Mouse (Mus musculus): ENCODE measurements around the gene Rin3. TPM values are rescaled to one million over a fixed set of nuclear protein-coding genes. Genes with fewer than 3 reads are reported as not detected.

The Rin3 gene
- polyA plus RNA-seq, 1 experiment from 2014 or later: 30.3 TPM

DNA sequence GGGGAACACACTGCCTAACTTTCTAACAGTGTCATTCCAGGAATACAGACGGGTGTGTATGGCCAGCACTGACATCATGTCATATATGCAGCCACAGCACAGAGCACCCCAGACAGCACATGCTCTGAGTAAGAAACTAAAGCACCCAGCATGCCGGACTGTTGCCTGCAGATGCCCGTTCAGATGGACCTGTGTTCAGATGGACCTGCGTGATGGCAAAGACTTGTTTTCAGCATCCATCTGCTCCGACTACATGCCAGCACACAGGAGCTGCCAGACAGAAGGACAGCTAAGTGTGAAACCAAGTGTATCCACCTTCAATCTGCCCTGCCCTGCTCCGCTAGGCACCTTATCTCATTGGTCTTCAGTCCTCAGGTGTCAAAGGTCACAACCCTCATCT, 131.8 kb downstream of the Rin3 start:
- Histone ChIP-seq H3K4me3 (ENCODE audit: inconsistent target) (no peak overlapping the region), H3K79me2 (ENCODE audit: inconsistent target) (peaks cover 72% of the 10 kb centered on the region), H3K27ac (no peak overlapping the region), H3K36me3 (ENCODE audit: inconsistent target) (peaks cover 60% of the 10 kb centered on the region)
- 95% methylated on average over 6 of the region's 6 CpGs for WGBS (ENCODE audit: missing documents)

DNA sequence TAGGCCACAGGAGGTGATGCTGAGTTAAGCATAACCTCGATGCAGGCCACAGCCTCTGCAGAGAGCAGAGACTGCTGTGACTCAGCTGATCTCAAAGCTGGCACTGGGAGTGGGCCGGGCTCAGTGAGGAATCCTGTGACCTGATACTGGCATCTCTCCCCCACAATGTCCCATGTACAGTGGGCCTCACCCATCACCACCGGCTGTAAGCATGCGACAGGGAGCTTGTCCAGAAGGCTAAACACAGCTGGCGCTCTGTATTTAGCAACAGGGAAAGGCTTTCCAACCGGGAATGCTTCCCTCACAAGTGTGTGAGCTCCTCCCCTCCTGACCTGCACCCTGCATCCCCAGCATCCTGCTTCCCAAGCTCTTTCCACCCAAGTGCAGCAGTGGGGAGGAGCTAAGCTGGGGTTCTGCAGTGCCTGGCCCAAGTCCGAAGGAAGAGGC, 133.6 kb downstream of the Rin3 start:
- H3K79me2 ChIP-seq (ENCODE audit: inconsistent target): peaks cover 89% of the 10 kb centered on the region
- H3K4me3 ChIP-seq (ENCODE audit: inconsistent target): no peak overlapping the region
- H3K27ac ChIP-seq: peak overlapping the region; percentile 96
- peaks cover 75% of the 10 kb centered on the region for H3K36me3 ChIP-seq (ENCODE audit: inconsistent target)
- WGBS (ENCODE audit: missing documents): 72% methylated on average over 7 of the region's 7 CpGs

DNA sequence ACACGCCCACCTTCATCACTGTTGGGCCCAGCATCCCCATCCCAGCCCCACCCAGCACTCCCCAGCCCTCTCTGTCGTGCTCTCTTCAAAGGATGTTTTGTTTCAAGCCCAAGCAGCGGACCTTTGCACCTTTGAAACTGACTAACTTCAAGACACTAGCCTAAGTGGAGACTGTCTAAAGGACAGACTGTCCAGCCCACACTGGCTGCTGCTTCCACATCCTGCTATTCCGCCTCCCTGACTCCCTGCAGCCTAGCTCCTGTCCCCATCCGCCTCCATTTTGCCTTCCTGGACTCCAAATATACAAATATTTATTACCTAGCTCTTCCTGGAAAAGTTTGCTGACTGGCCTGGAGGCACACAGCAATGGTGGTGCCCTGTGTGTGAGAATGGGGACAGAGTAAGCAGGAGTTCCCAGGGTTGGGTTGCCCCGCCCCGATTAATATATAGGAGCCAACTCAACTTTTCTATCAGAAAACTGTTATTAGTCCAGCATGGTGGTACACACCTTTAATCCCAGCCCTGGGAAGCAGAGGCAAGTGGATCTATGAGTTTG, 134.2 kb downstream of the Rin3 start:
- WGBS (ENCODE audit: missing documents): 98% methylated on average over 7 of the region's 7 CpGs
- peaks cover 81% of the 10 kb centered on the region for H3K36me3 ChIP-seq (ENCODE audit: inconsistent target)
- peak overlapping the region; percentile 96 for H3K27ac ChIP-seq

DNA sequence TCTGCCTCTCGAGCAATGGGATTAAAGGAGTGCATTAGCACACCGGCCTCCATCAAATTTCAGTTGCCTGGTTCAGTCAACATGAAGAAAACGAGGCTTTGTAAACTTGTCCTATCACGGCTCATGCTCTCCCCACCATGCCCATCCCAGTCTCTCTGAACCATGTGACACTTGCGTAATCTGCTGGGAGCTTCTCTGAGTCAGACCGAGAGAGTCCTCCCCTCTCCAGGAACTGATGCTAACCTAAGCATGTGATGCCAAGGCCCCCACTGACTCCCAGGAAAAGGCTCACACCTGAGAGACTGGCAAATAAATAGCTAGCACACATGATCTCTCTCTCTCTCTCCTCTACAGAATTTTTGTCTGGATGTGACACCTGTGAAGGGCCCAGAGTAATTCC, 134.9 kb downstream of the Rin3 start:
- 47% methylated on average over 6 of the region's 6 CpGs for WGBS (ENCODE audit: missing documents)
- Histone ChIP-seq H3K79me2 (ENCODE audit: inconsistent target) (peaks cover 100% of the 10 kb centered on the region), H3K27ac (peak overlapping the region; percentile 96), H3K36me3 (ENCODE audit: inconsistent target) (peaks cover 86% of the 10 kb centered on the region), H3K4me3 (ENCODE audit: inconsistent target) (no peak overlapping the region)

More for the DNA sequence above, 134.2 kb downstream of the Rin3 start:
- Histone ChIP-seq H3K79me2 (ENCODE audit: inconsistent target) (peaks cover 95% of the 10 kb centered on the region), H3K4me3 (ENCODE audit: inconsistent target) (no peak overlapping the region)

DNA sequence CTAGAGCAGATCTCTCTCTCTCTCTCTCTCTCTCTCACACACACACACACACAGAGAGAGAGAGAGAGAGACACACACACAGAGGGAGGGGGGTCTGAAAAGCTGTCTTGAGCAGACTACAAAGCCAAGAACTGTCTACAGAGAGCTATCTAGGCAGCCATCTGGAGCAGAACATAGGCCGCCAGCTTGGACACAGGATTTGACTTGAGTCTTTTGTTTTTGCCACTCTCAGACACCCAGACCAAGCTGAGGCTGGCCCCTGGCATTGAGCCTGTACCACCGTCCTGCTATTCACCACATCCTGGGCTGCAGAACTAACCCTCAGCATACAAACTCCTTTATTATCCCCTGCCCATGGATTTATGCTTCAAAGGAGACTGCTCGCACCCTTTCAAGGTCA, 136.7 kb downstream of the Rin3 start:
- Histone ChIP-seq H3K4me3 (ENCODE audit: inconsistent target) (no peak overlapping the region), H3K27ac (peak overlapping the region; percentile 96), H3K36me3 (ENCODE audit: inconsistent target) (peaks cover 86% of the 10 kb centered on the region), H3K79me2 (ENCODE audit: inconsistent target) (peaks cover 100% of the 10 kb centered on the region)
- WGBS (ENCODE audit: missing documents): 76% methylated on average over 3 of the region's 3 CpGs

DNA sequence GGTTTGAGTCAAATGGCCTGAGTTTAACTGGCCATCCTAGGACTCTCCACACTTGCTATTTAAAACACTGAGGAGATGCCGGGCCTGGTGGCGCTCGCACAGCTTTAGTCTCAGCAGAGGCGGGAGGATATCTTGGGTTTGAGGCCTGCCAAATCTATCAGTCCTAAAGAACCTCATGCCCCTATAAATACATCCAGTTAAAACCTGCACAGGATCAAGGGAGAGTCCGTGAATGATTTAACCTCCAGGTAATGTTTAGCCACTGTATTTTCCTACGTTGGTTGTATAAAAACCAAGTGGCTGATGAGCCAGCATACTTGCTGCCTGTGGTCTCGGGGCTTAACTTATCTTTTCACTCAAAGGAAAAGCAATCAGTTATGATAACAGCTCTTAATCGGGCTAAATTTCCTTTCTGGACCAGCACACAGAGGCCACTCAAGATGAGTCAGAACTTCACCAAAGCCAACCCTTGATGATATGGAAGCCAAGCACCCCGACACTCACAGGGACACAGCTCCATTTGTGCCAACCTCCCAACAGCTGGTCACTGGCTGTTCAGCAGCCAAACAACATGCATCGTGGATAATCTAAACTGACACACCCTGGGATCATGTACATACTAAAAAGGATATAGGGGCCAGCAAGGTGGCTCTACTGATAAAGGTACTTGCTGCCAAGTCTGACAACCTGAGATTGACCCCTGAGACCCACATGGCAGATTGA, 137.5 kb downstream of the Rin3 start:
- H3K27ac ChIP-seq: peak overlapping the region; percentile 96
- H3K36me3 ChIP-seq (ENCODE audit: inconsistent target): peaks cover 84% of the 10 kb centered on the region
- H3K79me2 ChIP-seq (ENCODE audit: inconsistent target): peaks cover 100% of the 10 kb centered on the region
- no peak overlapping the region for H3K4me3 ChIP-seq (ENCODE audit: inconsistent target)
- WGBS (ENCODE audit: missing documents): 78% methylated on average over 10 of the region's 10 CpGs

DNA sequence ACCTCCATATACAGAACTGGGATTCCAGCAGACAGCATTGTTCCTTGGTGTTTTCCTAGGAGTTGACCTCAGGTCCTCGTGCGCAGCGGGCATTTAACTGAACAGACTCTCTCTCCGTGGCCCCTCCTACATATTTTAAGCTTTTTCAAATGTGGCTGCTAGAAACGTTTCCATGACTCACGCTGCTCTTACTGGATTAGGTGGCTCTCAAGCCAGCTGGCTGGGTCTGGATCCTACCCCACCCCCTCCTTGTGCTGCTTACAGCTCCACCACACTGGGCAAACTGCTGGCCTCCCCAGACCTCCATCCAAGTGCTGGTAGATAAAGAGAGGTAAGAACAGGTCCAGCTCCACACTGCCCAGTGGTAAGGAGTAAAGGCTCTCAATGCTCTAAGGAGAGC, 139.2 kb downstream of the Rin3 start:
- Histone ChIP-seq H3K4me3 (ENCODE audit: inconsistent target) (no peak overlapping the region), H3K79me2 (ENCODE audit: inconsistent target) (peaks cover 95% of the 10 kb centered on the region), H3K27ac (0 out of 2 replicates have a peak overlapping the region, but pooled peaks have one; percentile 5), H3K36me3 (ENCODE audit: inconsistent target) (peaks cover 76% of the 10 kb centered on the region)
- 76% methylated on average over 6 of the region's 6 CpGs for WGBS (ENCODE audit: missing documents)

DNA sequence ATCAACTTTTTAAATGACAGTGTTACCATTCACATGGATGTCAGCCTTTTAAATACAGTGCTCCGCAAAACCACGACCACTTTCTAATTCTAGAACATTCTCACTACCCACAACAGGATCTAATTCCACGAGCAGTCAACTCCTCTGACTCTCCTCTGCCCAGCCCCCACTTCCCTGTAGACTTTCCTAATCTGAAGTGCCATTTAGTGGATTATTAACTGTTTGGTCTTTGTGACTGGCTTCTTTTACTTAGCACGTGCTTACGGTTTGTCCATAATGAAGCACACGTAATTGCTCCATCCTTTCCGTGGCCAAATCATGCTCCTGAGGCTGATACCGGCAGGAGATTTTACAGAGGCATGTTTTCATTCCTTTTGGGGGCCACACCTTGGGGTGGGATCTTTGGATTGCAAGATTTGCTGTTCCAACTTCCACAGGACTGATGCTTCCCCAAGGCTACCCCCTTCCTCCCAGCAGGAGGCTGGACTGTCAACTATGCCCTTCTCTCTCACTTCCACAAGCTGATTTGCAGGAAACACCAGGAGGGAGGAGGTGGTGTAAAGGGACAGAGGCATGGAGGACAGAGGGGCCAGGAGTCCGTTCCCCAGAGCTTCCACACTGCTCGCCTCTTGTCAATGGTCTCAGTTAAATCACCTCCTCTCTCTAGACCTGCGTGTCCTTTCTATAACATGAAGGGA, 139.9 kb downstream of the Rin3 start:
- H3K4me3 ChIP-seq (ENCODE audit: inconsistent target): no peak overlapping the region
- 0 out of 2 replicates have a peak overlapping the region, but pooled peaks have one; percentile 5 for H3K27ac ChIP-seq
- WGBS (ENCODE audit: missing documents): 76% methylated on average over 10 of the region's 11 CpGs
- H3K36me3 ChIP-seq (ENCODE audit: inconsistent target): peaks cover 69% of the 10 kb centered on the region
- H3K79me2 ChIP-seq (ENCODE audit: inconsistent target): peaks cover 88% of the 10 kb centered on the region

DNA sequence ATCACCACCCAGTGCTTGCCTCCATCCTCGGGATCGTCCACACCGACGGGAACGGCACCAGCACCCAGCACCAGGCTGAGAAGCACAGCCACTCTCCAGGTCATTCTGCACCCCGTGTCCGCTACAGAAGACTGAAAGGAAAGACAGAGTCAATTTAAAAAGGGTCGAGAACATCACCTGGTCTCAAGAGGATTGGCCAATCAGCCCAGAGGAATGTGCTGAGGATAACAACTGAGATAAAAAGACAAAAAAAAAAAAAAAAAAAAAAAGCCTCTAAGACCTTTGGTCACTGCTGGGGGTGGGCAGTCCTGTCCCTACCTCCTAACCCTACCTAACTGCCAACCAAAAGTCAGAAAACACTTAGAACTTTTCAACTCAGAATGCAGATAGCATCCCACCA, 140.8 kb downstream of the Rin3 start:
- Histone ChIP-seq H3K36me3 (ENCODE audit: inconsistent target) (peaks cover 62% of the 10 kb centered on the region), H3K79me2 (ENCODE audit: inconsistent target) (peaks cover 84% of the 10 kb centered on the region), H3K4me3 (ENCODE audit: inconsistent target) (no peak overlapping the region), H3K27ac (no peak overlapping the region)
- WGBS (ENCODE audit: missing documents): 95% methylated on average over 6 of the region's 8 CpGs

DNA sequence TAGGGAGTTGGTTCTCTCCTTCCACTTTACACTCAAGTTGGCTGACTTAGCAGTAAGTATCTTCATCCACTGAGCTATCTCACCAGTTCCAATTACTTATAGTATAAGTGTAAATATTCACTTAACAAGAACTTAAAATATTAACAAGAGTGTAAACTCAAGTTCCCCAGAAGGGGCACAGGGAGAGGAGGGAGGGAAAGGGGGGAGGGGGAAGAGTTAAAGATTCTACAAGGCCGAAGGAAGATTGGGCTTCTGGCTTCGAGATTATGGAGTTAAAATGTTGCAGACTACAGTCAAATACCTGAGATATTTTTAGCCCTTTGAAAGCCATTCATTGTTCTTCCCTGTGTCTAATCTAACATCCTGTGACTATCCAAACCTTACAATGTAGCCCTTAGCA, 141.6 kb downstream of the Rin3 start:
- Histone ChIP-seq H3K27ac (no peak overlapping the region), H3K36me3 (ENCODE audit: inconsistent target) (peaks cover 62% of the 10 kb centered on the region)

DNA sequence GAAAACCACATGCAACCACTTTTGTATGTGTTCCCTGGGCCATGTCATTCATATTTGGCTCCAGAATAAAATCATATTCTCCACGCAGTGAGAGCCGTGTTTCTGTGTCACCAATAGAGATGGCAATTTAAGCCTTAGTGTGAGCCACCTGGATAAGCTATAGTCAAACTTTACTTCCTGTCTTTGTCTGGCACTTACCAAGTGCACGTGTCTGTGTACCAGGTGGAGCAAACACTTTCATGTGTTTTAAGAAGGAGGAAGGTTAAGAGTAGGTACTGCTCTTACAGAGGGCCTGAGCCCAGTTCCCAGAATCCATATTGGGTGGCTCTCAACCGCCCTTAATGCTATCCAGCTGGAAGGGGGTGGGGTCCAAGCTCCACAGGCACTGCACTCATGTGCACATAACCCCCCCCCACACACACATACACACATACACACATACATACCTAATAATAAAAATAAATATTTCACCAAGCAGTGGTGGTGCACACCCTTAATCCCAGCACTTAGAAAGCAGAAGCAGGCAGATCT, 142.3 kb downstream of the Rin3 start:
- Histone ChIP-seq H3K27ac (no peak overlapping the region), H3K79me2 (ENCODE audit: inconsistent target) (peaks cover 76% of the 10 kb centered on the region), H3K36me3 (ENCODE audit: inconsistent target) (peaks cover 60% of the 10 kb centered on the region), H3K4me3 (ENCODE audit: inconsistent target) (no peak overlapping the region)
- WGBS (ENCODE audit: missing documents): 79% methylated on average over 3 of the region's 4 CpGs

More for the DNA sequence above, 141.6 kb downstream of the Rin3 start:
- peaks cover 76% of the 10 kb centered on the region for H3K79me2 ChIP-seq (ENCODE audit: inconsistent target)
- no CpG with 5 or more reads among the region's 2 CpGs for WGBS (ENCODE audit: missing documents)
- no peak overlapping the region for H3K4me3 ChIP-seq (ENCODE audit: inconsistent target)

DNA sequence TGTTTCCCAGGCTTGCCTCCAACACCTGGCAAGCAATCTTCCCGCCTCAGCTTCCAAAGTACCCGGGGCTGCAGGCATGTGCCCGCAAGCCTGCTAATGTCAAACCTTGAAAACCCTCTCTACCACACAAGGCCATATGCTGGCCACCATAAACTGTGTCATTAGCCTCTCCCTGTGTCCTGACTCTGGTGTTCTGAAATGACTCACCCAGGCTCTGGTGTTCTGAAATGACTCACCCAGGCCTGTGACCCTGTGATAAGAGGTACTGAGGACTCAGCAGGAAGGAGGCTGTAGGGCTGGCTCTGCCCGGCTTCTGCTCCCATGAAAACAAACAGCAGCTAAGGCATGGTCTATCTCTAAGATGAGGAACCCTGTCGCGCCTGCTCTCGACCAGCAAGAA, 143.4 kb downstream of the Rin3 start:
- Histone ChIP-seq H3K27ac (peak overlapping the region; percentile 62), H3K4me3 (ENCODE audit: inconsistent target) (no peak overlapping the region), H3K36me3 (ENCODE audit: inconsistent target) (peaks cover 58% of the 10 kb centered on the region), H3K79me2 (ENCODE audit: inconsistent target) (peaks cover 76% of the 10 kb centered on the region)
- WGBS (ENCODE audit: missing documents): 62% methylated on average over 7 of the region's 7 CpGs

DNA sequence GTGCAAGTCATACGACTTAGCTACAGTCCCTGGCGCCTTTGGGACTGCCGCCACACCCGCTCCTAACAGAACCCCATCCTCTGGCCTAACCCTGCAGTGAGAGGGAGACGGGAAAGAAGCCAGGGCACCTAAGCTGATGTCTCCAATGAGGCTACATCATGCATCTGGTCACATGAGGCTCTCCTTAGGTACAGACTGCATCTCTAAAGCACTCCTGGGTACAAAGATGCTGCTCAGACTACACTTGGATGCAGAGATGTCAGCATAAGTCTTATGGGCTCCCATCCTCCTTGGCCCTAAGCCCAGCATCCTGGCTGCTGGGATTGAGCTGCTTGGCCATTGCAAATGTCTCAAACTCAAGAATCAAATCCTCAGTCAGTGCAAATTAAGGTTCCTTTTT, 146.8 kb downstream of the Rin3 start:
- H3K27ac ChIP-seq: peak overlapping the region; percentile 17; the same call in 1 of the 2 replicates
- H3K4me3 ChIP-seq (ENCODE audit: inconsistent target): no peak overlapping the region
- peaks cover 76% of the 10 kb centered on the region for H3K79me2 ChIP-seq (ENCODE audit: inconsistent target)
- H3K36me3 ChIP-seq (ENCODE audit: inconsistent target): peaks cover 57% of the 10 kb centered on the region
- 82% methylated on average over 4 of the region's 5 CpGs for WGBS (ENCODE audit: missing documents)

DNA sequence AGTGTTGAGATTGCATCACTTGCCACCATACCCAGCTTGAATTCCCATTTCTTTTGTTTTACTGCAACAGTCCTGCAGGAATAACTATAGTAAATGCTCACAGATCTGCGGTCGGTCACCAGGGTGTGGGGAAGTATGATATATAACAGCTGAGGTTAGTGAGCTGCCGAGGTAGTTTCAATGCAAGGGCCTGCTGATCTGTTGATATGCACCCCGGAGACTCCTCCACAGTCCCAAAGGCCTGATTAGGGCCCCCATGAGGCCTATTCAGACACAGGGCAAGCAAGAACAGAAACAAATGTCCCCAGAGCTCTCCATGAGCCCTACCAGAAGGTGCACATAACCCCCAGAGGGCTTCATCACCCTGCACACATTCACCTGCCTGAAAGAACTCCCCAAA, 147.4 kb downstream of the Rin3 start:
- 91% methylated on average over 4 of the region's 4 CpGs for WGBS (ENCODE audit: missing documents)
- H3K4me3 ChIP-seq (ENCODE audit: inconsistent target): no peak overlapping the region
- H3K36me3 ChIP-seq (ENCODE audit: inconsistent target): peaks cover 52% of the 10 kb centered on the region
- 0 out of 2 replicates have a peak overlapping the region, but pooled peaks have one; percentile 15 for H3K27ac ChIP-seq
- peaks cover 76% of the 10 kb centered on the region for H3K79me2 ChIP-seq (ENCODE audit: inconsistent target)

DNA sequence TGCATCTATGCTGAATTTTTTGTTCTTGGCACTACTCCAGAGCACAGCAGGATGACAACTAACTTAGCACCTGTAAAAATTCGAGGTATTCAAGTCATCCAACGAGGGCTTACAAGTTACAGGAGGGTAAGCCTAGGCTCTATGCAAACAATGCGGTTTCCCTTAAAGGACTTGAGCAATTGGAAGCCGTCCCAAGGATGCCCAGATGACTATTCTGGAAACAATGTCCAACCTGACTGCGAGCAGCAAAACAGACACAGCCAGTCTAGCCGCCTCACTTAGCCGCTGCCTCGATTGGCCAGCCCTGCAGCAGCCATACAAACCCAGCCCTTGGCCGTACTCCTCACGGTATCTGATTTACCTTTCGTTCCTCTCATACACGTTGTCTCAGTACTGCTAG, 149.4 kb downstream of the Rin3 start:
- H3K4me3 ChIP-seq (ENCODE audit: inconsistent target): no peak overlapping the region
- H3K27ac ChIP-seq: no peak overlapping the region
- peaks cover 83% of the 10 kb centered on the region for H3K79me2 ChIP-seq (ENCODE audit: inconsistent target)
- 96% methylated on average over 9 of the region's 12 CpGs for WGBS (ENCODE audit: missing documents)
- peaks cover 42% of the 10 kb centered on the region for H3K36me3 ChIP-seq (ENCODE audit: inconsistent target)
